Mouse (Mus musculus) thymus, postnatal 36 days (tissue): ENCODE measurements at regions not wholly inside any gene's neighbourhood (a gene's known extent, or its start where the extent isn't known, plus 50 kb on each side); places are given as distances from the start of the nearest gene placed in this dataset.

Experiments used
- DNase-seq, 2 experiments: peaks; one replicate each; pipeline ENCODE4 v3.0.0; 2022; ENCODE audit warnings: mixed read lengths in 2 of 2

DNA sequence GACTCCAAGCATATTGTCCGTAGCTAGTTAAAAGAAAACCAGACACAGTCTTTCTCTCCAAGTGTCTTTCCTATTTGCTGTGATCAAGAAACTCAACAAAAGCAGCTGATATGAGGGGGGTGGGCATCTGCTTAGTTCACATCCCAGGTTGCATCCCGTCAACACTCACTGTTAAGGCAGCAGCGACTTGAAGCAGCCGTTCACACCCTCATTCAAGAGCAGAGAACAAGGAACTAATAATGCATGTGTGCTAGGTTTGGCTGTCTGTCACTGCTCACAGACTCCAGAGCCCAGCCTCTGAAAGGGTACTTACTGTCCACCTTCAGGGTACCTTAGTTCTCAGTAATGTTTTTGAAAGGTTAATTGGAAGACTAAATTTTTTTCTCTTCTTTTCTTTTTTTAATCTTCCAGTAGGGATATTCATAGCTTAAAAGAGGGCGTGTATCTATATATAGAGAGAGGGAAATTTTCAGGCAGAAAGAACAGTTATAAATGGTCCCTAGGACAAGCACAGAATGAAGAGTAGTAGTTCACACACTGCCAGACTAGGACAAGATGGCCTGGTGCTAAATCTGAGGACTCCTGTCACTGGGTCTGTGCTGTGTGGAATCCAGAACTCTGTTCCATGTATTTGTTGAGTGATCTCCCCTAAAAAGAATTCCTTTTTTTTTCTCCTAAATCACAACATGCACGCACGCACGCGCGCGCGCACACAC lies 199.1 kb upstream of the BB014433 start:
- no peak for DNase-seq

GRCm38 (mm10) chr8:15235410-15235809 lies 189.5 kb upstream of the BB014433 start:
- DNase-seq = no peak

DNA sequence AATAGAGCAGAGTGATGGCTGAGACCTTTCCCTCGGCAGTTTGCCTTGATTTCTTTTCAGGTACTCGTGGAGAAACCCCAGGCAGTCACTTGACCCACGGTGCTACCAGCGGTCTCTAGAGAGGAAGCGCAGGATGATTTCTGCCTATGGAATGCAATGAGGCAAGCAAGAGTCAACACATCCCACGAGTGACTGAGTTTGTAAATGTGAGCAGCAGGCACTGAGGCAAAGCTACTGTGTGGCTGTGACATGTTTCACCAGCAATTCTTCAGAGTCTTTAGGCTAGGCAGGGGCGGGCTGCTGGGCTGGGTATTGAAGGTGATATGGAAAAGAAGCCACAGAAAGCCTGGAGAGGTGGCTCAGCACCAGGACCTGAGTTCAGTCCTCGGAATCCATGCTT lies 187.4 kb upstream of the BB014433 start:
- no peak for DNase-seq

DNA sequence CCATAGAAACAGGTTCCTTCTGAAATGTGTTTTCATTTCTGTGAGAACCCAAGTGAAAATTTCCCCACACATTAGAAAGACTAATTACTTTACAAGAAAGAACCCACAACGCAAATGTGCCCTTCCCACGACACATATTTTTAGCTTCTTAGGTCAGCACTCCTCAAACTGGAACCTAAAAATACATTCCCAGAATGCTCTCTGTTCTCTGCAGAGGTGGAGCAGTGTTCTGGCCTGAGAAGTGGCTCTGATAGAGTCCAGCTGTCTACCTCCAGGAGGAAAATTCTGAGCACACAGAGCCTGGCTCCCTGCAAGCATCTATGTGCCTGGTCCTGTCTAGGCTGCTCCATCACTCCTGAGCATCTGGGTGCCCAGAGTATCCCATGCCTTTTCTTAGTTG lies 184.3 kb upstream of the BB014433 start:
- DNase-seq = no peak

DNA sequence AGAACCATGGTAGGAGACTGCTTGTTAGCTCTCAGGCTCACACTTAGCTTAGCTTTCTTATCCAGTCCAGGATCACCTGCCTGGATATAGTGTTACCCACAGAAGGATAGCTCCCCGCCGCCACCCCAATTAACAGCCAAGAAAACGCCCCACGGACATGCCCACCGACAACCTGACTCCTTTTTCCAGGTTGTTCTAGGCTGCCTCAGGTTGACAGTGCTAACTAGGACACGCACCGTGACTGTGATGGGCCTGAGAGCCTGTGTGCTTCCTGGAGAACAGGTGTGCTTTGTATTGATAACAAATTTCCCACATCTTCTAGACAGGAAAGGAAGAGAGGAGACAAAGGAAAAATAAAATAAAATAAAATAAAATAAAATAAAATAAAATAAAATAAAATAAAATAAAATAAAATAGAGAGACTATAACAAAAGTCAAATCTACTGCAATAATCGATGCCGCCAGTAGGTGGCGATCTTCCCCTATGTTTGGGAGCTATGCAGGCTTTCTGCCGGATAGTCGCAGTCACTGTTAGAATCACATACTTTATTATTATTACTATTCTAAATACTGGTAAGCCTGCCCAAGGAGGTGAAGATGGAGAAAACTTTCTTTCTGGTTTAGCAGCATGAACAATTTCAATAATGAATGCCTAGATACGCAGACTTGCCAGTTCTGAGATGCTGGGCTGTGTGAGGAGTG lies 175.5 kb upstream of the BB014433 start:
- peak in 1 of 2 experiments; percentile 3 for DNase-seq

- no peak for DNase-seq
These were observed 164.1 kb upstream of the BB014433 start for GRCm38 (mm10) chr8:15209856-15210521.

DNA sequence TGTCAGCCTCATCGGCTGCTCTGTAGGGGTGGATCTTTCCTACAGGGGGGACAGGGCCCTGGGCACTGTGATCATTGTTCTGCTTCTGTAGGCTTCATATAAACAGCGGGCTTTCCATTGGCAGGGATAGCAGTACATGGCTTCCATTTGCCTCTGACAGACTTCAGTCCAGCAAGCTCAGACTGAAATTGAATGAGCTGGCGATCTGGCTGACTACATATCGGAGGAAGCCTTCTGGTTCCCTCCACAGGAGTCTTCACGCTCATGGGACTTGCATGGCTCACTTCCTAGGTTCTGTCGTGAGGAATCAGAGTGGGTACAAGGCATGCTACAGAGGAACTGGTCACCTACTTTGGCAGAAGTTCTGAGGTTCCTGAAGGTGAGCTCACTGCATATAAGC lies 155.7 kb upstream of the BB014433 start:
- DNase-seq = no peak

- DNase-seq = no peak
These were observed 144.8 kb upstream of the BB014433 start for GRCm38 (mm10) chr8:15190708-15191107.

DNA sequence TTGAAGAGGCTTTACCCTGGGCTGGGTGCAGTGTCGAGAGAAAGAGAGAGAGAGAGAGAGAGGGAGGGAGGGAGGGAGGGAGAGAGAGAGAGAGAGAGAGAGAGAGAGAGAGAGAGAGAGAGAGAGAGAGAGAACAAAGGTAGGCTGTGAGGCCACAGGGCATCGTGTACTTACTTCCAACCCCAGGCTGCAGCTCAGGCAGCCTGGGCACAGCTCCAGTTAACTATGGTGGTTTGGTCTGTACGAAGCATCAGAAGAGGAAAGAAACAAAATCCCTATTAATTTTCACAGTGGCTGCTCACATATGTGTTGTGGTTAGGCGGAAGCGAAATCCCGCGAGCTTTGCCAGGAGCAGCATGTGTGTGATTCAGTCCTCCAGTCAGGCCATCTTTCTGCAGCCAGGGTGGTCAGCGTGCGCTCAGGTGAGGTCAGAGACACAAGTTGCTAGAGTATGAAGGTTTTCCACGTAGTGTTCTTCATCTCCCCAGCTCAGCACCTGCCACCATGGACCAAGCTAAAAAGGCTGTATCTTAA lies 143.3 kb upstream of the BB014433 start:
- DNase-seq = no peak
